Mouse (Mus musculus) liver, postnatal 0 days (tissue): ENCODE data around the gene Kcnh4. TPM values are rescaled to one million over a fixed set of nuclear protein-coding genes. Genes with fewer than 3 reads are reported as not detected.

Source experiments
- ATAC-seq: fragments of 200-750 bp; cut with Nextera tagmentation; 2 replicates; pipeline ENCODE4 v1.8.0; 2017; ENCODE audit warnings: mild to moderate bottlenecking, moderate library complexity
- DNase-seq: peaks from one replicate; pipeline ENCODE4 v3.0.0-alpha.2; 2016
- H3K27ac ChIP-seq: fragments of 300-500 bp; sonication (generic); 2 replicates; pipeline ENCODE4 v1.5.1; 2014; ENCODE audit warnings: antibody characterized with exemption, moderate library complexity, mild to moderate bottlenecking, low read depth
- H3K27me3 ChIP-seq: fragments of 300-500 bp; sonication (generic); 2 replicates; pipeline ENCODE4 v1.6.1; 2014; ENCODE audit warnings: low read length, control low read depth, mixed read lengths; ENCODE audit not compliant: insufficient read depth
- H3K36me3 ChIP-seq: fragments of 300-500 bp; sonication (generic); replicated peaks from 2 replicates; pipeline ENCODE4 v1.6.1; 2014; ENCODE audit warnings: mild to moderate bottlenecking, control low read depth, low read length, moderate library complexity, mixed read lengths; ENCODE audit not compliant: insufficient read depth
- H3K4me1 ChIP-seq: fragments of 300-500 bp; sonication (generic); 2 replicates; pipeline ENCODE4 v1.6.1; 2014; ENCODE audit warnings: antibody characterized with exemption, mild to moderate bottlenecking, control low read depth; ENCODE audit not compliant: insufficient read depth
- H3K4me2 ChIP-seq: fragments of 300-500 bp; sonication (generic); 2 replicates; pipeline ENCODE4 v1.6.1; 2014; ENCODE audit warnings: low read depth, mild to moderate bottlenecking, low read length, moderate library complexity, mixed read lengths
- H3K4me3 ChIP-seq: fragments of 300-500 bp; sonication (generic); 2 replicates; pipeline ENCODE4 v1.5.1; 2014; ENCODE audit warnings: low read depth, low read length
- H3K9ac ChIP-seq: fragments of 300-500 bp; sonication (generic); replicated peaks from 2 replicates; pipeline ENCODE4 v1.6.1; 2014; ENCODE audit warnings: mild to moderate bottlenecking, moderate library complexity
- H3K9me3 ChIP-seq: fragments of 300-500 bp; sonication (generic); 2 replicates; pipeline ENCODE4 v1.6.1; 2016; ENCODE audit warnings: mild to moderate bottlenecking, control low read depth, low read length, mixed read lengths
- CTCF ChIP-seq: sonication (generic); IDR thresholded peaks from 2 replicates; pipeline ENCODE4 v1.5.1; 2016; ENCODE audit warnings: antibody characterized with exemption, low read depth
- EP300 ChIP-seq: IDR thresholded peaks from 2 replicates; pipeline ENCODE4 v1.6.1; 2016; ENCODE audit warnings: antibody characterized with exemption, low read depth, mild to moderate bottlenecking
- WGBS: fragments of 180-500 bp; shearing (Covaris S2); extraction: QIAGEN DNeasy Blood & Tissue Kit; methylation state at CpG from one replicate; pipeline ENCODE4 v1.1.7; 2014; ENCODE audit not compliant: insufficient replicate concordance; 5-methylcytosine and 5-hydroxymethylcytosine counted together
- polyA plus RNA-seq: library from polyadenylated mRNA; unstranded; fragments of >200 nt; fragmentation: Nextera tagmentation; extraction: Ambion mirVana; gene quantifications from 2 replicates; pipeline ENCODE4 v1.2.1, GENCODE M21; 2015

Kcnh4 gene
- polyA plus RNA-seq, 1 experiment from 2014 or later, result not detected

GRCm38 (mm10) chr11:100757566-100757965 lies 2.2 kb downstream of the Kcnh4 start:
- DNase-seq (no peak), ATAC-seq (no peak)

GRCm38 (mm10) chr11:100756476-100756875 lies 3.3 kb downstream of the Kcnh4 start:
- H3K27me3 ChIP-seq, result peaks cover 32% of the 10 kb centered on the region
- H3K9ac ChIP-seq, result no peak overlapping the region
- TF ChIP-seq CTCF (no peak), EP300 (no peak)
- 65% methylated on average over 6 of the region's 6 CpGs for WGBS
- DNase-seq (no peak), ATAC-seq (no peak)
- H3K4me1 ChIP-seq, result peaks cover 12% of the 10 kb centered on the region
- H3K9me3 ChIP-seq, result no peaks in the 10 kb centered on the region
- H3K4me2 ChIP-seq, result no peak overlapping the region
- no peaks in the 10 kb centered on the region for H3K36me3 ChIP-seq
- H3K4me3 ChIP-seq, result no peak overlapping the region
- H3K27ac ChIP-seq, result no peak overlapping the region

More at GRCm38 (mm10) chr11:100757566-100757965, 2.2 kb downstream of the Kcnh4 start:
- no peak overlapping the region for H3K4me3 ChIP-seq
- WGBS, result 68% methylated on average over 12 of the region's 12 CpGs
- no peak overlapping the region for H3K4me2 ChIP-seq
- H3K4me1 ChIP-seq, result peaks cover 15% of the 10 kb centered on the region
- H3K27ac ChIP-seq, result no peak overlapping the region
- TF ChIP-seq EP300, result no peak
- no peak for TF ChIP-seq CTCF
- H3K36me3 ChIP-seq, result no peaks in the 10 kb centered on the region
- H3K27me3 ChIP-seq, result peaks cover 40% of the 10 kb centered on the region
- H3K9me3 ChIP-seq, result no peaks in the 10 kb centered on the region
- H3K9ac ChIP-seq, result no peak overlapping the region

GRCm38 (mm10) chr11:100754693-100755057 lies 5.1 kb downstream of the Kcnh4 start:
- TF ChIP-seq CTCF (no peak), EP300 (no peak)
- no peak for DNase-seq

GRCm38 (mm10) chr11:100754021-100754692 lies 5.6 kb downstream of the Kcnh4 start:
- Histone ChIP-seq H3K9me3 (no peaks in the 10 kb centered on the region), H3K4me1 (peaks cover 4% of the 10 kb centered on the region), H3K4me3 (no peak overlapping the region), H3K4me2 (no peak overlapping the region), H3K27ac (no peak overlapping the region), H3K9ac (no peak overlapping the region), H3K36me3 (no peaks in the 10 kb centered on the region), H3K27me3 (peaks cover 25% of the 10 kb centered on the region)
- DNase-seq (no peak), ATAC-seq (no peak)
- no peak for TF ChIP-seq EP300
- no peak for TF ChIP-seq CTCF
- WGBS, result 82% methylated on average over 12 of the region's 12 CpGs

More at GRCm38 (mm10) chr11:100754693-100755057, 5.1 kb downstream of the Kcnh4 start:
- no peak overlapping the region for H3K4me3 ChIP-seq
- no peaks in the 10 kb centered on the region for H3K36me3 ChIP-seq
- peaks cover 9% of the 10 kb centered on the region for H3K4me1 ChIP-seq
- no peak overlapping the region for H3K27ac ChIP-seq
- no peaks in the 10 kb centered on the region for H3K9me3 ChIP-seq
- ATAC-seq, result no peak
- no peak overlapping the region for H3K4me2 ChIP-seq
- 80% methylated on average over 3 of the region's 3 CpGs for WGBS
- H3K27me3 ChIP-seq, result peaks cover 25% of the 10 kb centered on the region
- no peak overlapping the region for H3K9ac ChIP-seq

GRCm38 (mm10) chr11:100752294-100752693 lies 7.4 kb downstream of the Kcnh4 start:
- TF ChIP-seq EP300 (no peak), CTCF (no peak)
- no peak overlapping the region for H3K27ac ChIP-seq
- peaks cover 4% of the 10 kb centered on the region; the same call in 1 of the 2 replicates for H3K4me1 ChIP-seq
- no peak overlapping the region for H3K4me2 ChIP-seq
- peaks cover 13% of the 10 kb centered on the region for H3K27me3 ChIP-seq
- no peaks in the 10 kb centered on the region for H3K9me3 ChIP-seq
- no peak overlapping the region for H3K4me3 ChIP-seq
- DNase-seq, result no peak
- H3K36me3 ChIP-seq, result no peaks in the 10 kb centered on the region
- WGBS, result 47% methylated on average over 10 of the region's 10 CpGs
- H3K9ac ChIP-seq, result no peak overlapping the region
- ATAC-seq, result no peak

- 81% methylated on average over 16 of the region's 16 CpGs for WGBS
- no peak overlapping the region for H3K4me3 ChIP-seq
- TF ChIP-seq CTCF (no peak), EP300 (no peak)
- no peak for DNase-seq
- H3K4me2 ChIP-seq, result no peak overlapping the region
- H3K27me3 ChIP-seq, result peaks cover 10% of the 10 kb centered on the region; the same call in 1 of the 2 replicates
- H3K9me3 ChIP-seq, result no peaks in the 10 kb centered on the region
- no peaks in the 10 kb centered on the region for H3K36me3 ChIP-seq
- no peak for ATAC-seq
- H3K4me1 ChIP-seq, result peaks cover 12% of the 10 kb centered on the region
- no peak overlapping the region for H3K27ac ChIP-seq
- H3K9ac ChIP-seq, result no peak overlapping the region
Observed at GRCm38 (mm10) chr11:100750127-100750526, 9.6 kb downstream of the Kcnh4 start.

- WGBS, result 50% methylated on average over 25 of the region's 25 CpGs
- TF ChIP-seq CTCF (no peak), EP300 (no peak)
- Histone ChIP-seq H3K27ac (no peak overlapping the region), H3K4me2 (no peak overlapping the region), H3K9ac (no peak overlapping the region), H3K4me1 (peaks cover 12% of the 10 kb centered on the region), H3K9me3 (no peaks in the 10 kb centered on the region), H3K27me3 (peaks cover 10% of the 10 kb centered on the region; the same call in 1 of the 2 replicates), H3K36me3 (no peaks in the 10 kb centered on the region), H3K4me3 (no peak overlapping the region)
- DNase-seq (no peak), ATAC-seq (no peak)
Observed at GRCm38 (mm10) chr11:100749469-100749868, 10.3 kb downstream of the Kcnh4 start.
